Mouse (Mus musculus) C2C12 (cell line): ENCODE results near the gene Nrarp.

Experiments used
- CEBPB ChIP-seq: IDR thresholded peaks from one replicate; pipeline ENCODE4 v1.6.1; 2011; ENCODE audit warnings: low read depth, mild to moderate bottlenecking, control low read depth, moderate library complexity
- CTCF ChIP-seq: IDR thresholded peaks from one replicate; pipeline ENCODE4 v1.5.1; 2011; ENCODE audit not compliant: control insufficient read depth, insufficient read depth, insufficient read length
- FOSL1 ChIP-seq: IDR thresholded peaks from one replicate; pipeline ENCODE4 v1.8.0; 2011; ENCODE audit warnings: mild to moderate bottlenecking, low read length; ENCODE audit not compliant: poor library complexity, insufficient read depth, severe bottlenecking
- MAX ChIP-seq: IDR thresholded peaks from one replicate; pipeline ENCODE4 v1.6.1; 2011; ENCODE audit warnings: mild to moderate bottlenecking, control low read depth
- MYOD1 ChIP-seq: IDR thresholded peaks from one replicate; pipeline ENCODE4 v1.6.1; 2011; ENCODE audit warnings: low read depth; ENCODE audit not compliant: control insufficient read depth, insufficient read length
- MYOG ChIP-seq: IDR thresholded peaks from one replicate; pipeline ENCODE4 v1.6.1; 2011; ENCODE audit not compliant: control insufficient read depth, insufficient read length; ENCODE audit errors: extremely low read depth
- USF1 ChIP-seq: IDR thresholded peaks from one replicate; pipeline ENCODE4 v1.6.1; 2011; ENCODE audit warnings: low read depth, mild to moderate bottlenecking, control low read depth, moderate library complexity

DNA sequence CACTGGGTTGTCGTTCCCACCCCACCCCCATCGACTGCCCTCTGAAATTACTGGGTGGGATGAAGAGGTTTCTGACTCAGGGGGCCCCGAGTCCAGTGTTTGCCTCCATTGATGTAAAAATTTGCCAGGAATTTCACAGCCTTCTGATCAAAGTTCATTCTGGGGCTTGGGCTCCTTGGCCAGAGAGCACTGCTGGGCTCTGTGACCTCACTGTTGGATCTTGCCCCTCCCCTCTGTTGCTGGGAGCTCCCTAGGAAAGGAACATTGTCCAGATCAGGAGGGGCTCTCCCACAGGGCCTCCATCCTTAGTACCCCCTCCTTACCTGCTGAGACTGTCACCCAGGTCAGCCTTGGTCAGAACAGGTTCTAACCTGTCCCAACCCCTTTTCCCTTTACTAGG, 33.9 kb downstream of the Nrarp start, which contains the start of gene Stpg3:
- TF ChIP-seq MYOG (no peak), CTCF (no peak), MYOD1 (no peak), MAX (no peak), CEBPB (no peak), USF1 (no peak), FOSL1 (no peak)
